Mouse (Mus musculus): ENCODE measurements around the gene Golga4. TPM values are rescaled to one million over a fixed set of nuclear protein-coding genes. Genes with fewer than 3 reads are reported as not detected.

The Golga4 gene
- total RNA-seq, 2 experiments from 2014 or later = 81.1 to 82.8 TPM

- DNase-seq (ENCODE audit: low spot score in 2 of 2) = peak in 1 of 2 experiments; percentile 27
Observed at GRCm38 (mm10) chr9:118622376-118623166, 116.5 kb downstream of the Golga4 start.

GRCm38 (mm10) chr9:118623483-118623882, 117.4 kb downstream of the Golga4 start:
- DNase-seq (ENCODE audit: low spot score in 2 of 2) = no peak

GRCm38 (mm10) chr9:118624146-118624545, 118.1 kb downstream of the Golga4 start:
- no peak for DNase-seq (ENCODE audit: low spot score in 2 of 2)

- DNase-seq (ENCODE audit: low spot score in 2 of 2) = no peak
Observed at GRCm38 (mm10) chr9:118629763-118630379, 123.8 kb downstream of the Golga4 start.

Other genes with a start within 250 kb of the Golga4 start
- under 1 TPM; 0.15 to 0.27 TPM for gene Eomes, start 28.1 kb upstream of the Golga4 start, total RNA-seq (2021)
- gene Itga9, start 100.4 kb downstream of the Golga4 start, total RNA-seq (2021) = 1 to 10 TPM; 2.5 to 5.4 TPM